Mouse (Mus musculus): ENCODE results near the gene Tmem252. TPM values are rescaled to one million over a fixed set of nuclear protein-coding genes. Genes with fewer than 3 reads are reported as not detected.
A peak's percentile ranks its signal among the peaks of the same experiment; 100 is the strongest.
"Not testable (repeated sequence)": the region's sequence is repeated elsewhere in the genome, so short reads cannot be mapped to it uniquely, and the experiment has no call there.

Gene Tmem252
- polyA plus RNA-seq, 1 experiment from 2014 or later = not detected

DNA sequence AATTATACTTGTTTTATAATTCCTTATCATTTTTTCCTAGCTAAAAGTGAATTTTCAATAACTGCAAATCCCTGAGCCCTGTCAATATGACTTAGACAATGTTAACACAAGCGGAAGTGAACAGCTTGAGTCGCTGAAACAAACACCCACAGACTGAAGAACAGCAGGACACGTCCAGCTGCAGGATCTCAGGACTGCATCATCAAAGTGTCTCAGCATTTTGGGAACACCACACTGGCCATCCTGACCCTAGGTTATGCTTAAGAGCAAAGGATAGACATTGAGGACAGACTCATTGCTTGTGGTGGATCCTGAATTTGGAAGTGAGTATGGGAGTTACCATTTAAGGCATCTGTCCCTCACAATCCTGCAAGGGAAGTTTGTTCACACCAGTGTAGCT lies 25.4 kb downstream of the Tmem252 start:
- no peaks in the 10 kb centered on the region for H3K36me3 ChIP-seq (ENCODE audit: inconsistent target)
- no peak overlapping the region for H3K4me3 ChIP-seq (ENCODE audit: inconsistent target)
- no peak overlapping the region for H3K27ac ChIP-seq
- H3K79me2 ChIP-seq (ENCODE audit: inconsistent target) = no peaks in the 10 kb centered on the region
- 81% methylated on average over 3 of the region's 3 CpGs for WGBS (ENCODE audit: missing documents)

DNA sequence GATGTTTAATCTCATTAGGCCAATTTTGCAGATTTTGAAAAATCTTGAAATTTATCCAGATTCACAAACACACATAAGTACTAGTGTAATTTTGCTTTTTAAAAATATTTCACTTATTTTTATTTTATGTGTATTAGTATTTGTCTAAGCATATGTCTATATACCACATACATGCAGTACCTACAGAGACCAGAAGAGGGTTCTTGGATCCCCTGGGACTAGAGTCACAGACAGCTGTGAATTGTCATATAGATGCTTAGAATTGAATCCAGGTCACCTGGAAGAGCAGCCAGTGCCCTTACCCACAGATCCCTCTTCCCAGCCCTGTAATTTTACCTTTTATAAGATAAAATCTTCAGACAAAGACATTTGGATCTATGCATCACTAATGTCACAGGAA lies 26.1 kb downstream of the Tmem252 start:
- no peak overlapping the region for H3K27ac ChIP-seq
- H3K79me2 ChIP-seq (ENCODE audit: inconsistent target) = no peaks in the 10 kb centered on the region
- no peak overlapping the region for H3K4me3 ChIP-seq (ENCODE audit: inconsistent target)
- H3K36me3 ChIP-seq (ENCODE audit: inconsistent target) = no peaks in the 10 kb centered on the region

DNA sequence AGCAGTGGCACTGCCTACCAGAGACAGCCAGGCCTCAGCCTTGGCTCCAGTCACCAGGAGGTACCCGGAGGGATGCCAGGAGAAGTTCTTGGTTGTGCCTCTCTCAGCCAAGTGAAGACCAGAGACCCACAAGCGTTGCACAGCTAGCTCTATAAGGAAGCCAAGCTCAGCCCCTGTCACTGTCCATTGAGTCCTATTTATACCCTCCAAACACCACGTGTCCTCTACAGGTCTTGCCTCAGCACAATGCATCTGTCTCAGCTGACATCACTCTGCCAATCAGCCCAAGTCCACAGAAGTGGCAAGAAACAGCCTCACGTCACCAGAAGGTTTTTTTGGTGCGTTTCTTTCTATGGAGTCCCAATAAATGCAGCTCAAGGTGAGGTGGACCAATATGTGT lies 26.9 kb downstream of the Tmem252 start:
- Histone ChIP-seq H3K27ac (no peak overlapping the region), H3K36me3 (ENCODE audit: inconsistent target) (no peaks in the 10 kb centered on the region), H3K4me3 (ENCODE audit: inconsistent target) (no peak overlapping the region), H3K79me2 (ENCODE audit: inconsistent target) (no peaks in the 10 kb centered on the region)
- whole genome bisulfite sequencing (ENCODE audit: missing documents) = 98% methylated on average over 5 of the region's 5 CpGs

DNA sequence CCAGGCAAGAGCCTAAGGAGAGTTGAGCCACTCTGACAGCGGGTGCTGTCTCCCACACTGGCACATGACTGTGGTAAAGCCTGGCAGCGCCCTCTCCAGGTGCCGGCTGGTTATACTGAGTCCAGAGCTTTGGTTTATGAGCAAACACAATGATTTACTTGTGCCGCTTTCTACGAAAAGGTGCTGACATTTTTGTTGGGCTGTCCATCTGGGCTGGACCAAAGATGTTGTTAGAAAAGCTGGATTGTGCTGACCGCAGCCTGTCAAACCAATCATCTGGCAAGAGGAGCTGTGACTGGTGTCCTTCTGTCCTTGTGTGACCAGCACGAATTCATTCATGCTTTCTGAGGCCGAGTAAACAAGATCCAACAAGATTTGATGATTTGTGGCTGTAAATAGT lies 27.9 kb downstream of the Tmem252 start:
- no peak overlapping the region for H3K27ac ChIP-seq
- no peaks in the 10 kb centered on the region for H3K79me2 ChIP-seq (ENCODE audit: inconsistent target)
- H3K36me3 ChIP-seq (ENCODE audit: inconsistent target) = no peaks in the 10 kb centered on the region
- WGBS (ENCODE audit: missing documents) = 91% methylated on average over 8 of the region's 8 CpGs
- no peak overlapping the region for H3K4me3 ChIP-seq (ENCODE audit: inconsistent target)

DNA sequence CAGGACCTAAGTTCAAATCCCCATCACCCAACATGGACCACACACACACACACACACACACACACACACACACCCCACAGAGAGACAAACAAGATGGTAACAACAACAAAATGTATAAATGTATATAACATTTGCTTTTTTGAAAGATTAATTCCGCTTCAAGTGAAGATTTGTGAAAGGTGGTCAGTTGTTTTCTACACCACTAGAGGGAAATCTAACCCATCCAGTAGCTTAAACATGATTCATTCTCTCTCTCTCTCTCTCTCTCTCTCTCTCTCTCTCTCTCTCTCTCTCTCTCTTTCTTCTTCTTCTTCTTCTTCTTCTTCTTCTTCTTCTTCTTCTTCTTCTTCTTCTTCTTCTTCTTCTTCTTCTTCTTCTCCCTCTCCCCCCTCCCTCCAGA lies 29.4 kb downstream of the Tmem252 start:
- H3K36me3 ChIP-seq (ENCODE audit: inconsistent target); H3K4me3 ChIP-seq (ENCODE audit: inconsistent target); H3K79me2 ChIP-seq (ENCODE audit: inconsistent target): not testable (repeated sequence)
- WGBS (ENCODE audit: missing documents) = no CpG with 5 or more reads among the region's 1 CpGs
- H3K27ac ChIP-seq = peak overlapping the region; percentile 19

DNA sequence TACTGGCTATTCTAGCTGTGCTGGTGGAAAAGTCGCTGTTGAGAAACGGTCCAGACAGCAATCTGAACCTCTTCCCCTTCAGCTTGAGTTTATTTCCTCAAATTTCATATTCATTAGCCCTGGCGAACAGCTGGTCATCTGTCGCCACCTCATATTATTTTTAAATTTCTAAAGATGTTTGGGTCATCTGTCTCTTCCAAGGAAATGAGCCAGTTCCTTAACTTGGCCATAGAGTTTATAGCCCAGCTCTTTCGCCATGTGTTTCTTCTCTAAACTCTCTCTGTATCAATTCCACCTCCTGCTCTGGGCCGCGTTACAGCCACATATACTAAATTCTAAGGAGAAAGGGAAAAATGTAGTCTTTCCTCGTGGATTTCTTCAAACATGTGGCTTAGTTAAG lies 29.9 kb downstream of the Tmem252 start:
- H3K27ac ChIP-seq = peak overlapping the region; percentile 19; the same call in 1 of the 2 replicates
- WGBS (ENCODE audit: missing documents) = 40% methylated on average over 8 of the region's 8 CpGs

DNA sequence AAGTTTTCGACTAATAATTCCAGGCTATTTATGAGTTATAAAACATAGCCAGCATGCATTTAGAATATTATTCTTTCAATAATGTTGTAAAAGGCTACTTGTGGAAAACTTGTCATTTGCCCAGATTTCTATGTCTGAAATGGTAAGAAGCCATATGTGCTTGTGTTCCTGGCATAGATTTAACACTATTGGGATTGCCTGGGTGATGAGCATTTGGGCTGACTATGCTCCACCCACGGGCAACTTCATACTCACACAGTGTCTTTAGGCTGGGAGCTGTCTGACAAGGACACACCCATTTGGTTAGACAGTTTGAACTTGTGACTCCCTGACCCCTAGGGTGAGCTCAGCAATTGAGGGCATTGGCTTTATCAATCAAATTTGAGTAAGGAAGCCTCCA lies 30.5 kb downstream of the Tmem252 start:
- no peaks in the 10 kb centered on the region for H3K79me2 ChIP-seq (ENCODE audit: inconsistent target)
- 83% methylated on average over 2 of the region's 2 CpGs for whole genome bisulfite sequencing (ENCODE audit: missing documents)

More for the DNA sequence above, 29.9 kb downstream of the Tmem252 start:
- Histone ChIP-seq H3K36me3 (ENCODE audit: inconsistent target) (no peaks in the 10 kb centered on the region), H3K4me3 (ENCODE audit: inconsistent target) (no peak overlapping the region), H3K79me2 (ENCODE audit: inconsistent target) (no peaks in the 10 kb centered on the region)

DNA sequence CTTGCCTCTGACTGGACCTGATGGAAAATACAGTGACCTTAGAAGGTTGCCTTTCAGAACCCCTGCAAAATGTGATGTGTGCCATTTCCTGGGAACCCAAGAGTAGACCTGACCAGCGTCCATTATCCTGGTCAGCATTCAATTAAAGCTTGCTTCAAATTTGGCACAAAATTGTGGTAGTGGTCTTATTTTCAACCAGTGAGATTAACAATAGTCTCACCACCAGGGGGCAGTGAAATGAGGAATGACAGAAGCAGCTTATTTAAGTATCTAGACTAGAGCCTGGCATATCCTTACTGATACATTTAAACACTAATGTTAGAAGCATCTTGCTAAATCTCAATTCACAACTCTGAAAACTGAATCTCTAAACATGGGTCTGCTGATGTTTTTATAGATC lies 31.6 kb downstream of the Tmem252 start:
- 94% methylated on average over 1 of the region's 1 CpGs for WGBS (ENCODE audit: missing documents)
- no peaks in the 10 kb centered on the region for H3K79me2 ChIP-seq (ENCODE audit: inconsistent target)
- H3K4me3 ChIP-seq (ENCODE audit: inconsistent target) = no peak overlapping the region
- H3K36me3 ChIP-seq (ENCODE audit: inconsistent target) = no peaks in the 10 kb centered on the region
- H3K27ac ChIP-seq = no peak overlapping the region

More for the DNA sequence above, 30.5 kb downstream of the Tmem252 start:
- Histone ChIP-seq H3K27ac (0 out of 2 replicates have a peak overlapping the region, but pooled peaks have one; percentile 19), H3K4me3 (ENCODE audit: inconsistent target) (no peak overlapping the region), H3K36me3 (ENCODE audit: inconsistent target) (no peaks in the 10 kb centered on the region)

DNA sequence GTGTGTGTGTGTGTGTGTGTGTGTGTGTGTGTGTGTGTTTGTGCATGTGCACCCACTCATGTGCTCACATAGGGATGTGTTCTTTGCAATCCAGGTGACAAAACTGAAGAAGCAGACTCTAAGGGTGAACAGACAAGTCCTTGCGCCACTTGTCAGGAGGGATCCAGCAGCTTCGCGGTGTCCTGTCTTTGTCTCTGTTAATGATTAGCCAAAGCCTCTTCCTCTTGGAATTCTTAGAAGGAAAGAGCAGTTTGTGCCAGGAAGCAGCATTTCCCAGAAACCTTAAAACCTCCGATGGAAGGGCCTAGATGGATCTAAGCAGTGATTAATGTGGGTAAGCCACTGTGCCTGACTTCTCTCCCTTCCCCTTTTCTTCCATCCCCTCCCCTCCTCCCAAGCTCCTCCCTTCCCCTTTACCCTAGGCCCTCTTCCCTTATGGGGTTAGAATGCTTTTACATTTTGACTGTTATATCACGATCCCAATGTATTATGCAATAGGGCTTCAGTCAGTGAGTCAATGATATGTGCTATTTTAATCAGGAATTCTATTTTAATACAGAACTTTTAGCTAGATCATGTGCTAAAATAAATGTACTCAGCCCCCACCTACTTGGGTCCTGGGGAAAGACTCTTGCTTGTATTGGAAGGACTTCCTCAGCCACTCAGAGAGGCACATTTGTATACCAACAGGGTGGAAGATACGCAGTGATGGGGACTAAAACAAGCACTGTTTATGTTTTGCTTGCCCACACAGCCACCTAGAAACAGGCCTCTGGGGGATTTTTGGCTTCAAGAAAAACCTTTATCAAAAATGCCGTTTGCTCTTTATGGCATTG lies 33.5 kb downstream of the Tmem252 start:
- 65% methylated on average over 7 of the region's 7 CpGs for WGBS (ENCODE audit: missing documents)
- H3K4me3 ChIP-seq (ENCODE audit: inconsistent target) = no peak overlapping the region

DNA sequence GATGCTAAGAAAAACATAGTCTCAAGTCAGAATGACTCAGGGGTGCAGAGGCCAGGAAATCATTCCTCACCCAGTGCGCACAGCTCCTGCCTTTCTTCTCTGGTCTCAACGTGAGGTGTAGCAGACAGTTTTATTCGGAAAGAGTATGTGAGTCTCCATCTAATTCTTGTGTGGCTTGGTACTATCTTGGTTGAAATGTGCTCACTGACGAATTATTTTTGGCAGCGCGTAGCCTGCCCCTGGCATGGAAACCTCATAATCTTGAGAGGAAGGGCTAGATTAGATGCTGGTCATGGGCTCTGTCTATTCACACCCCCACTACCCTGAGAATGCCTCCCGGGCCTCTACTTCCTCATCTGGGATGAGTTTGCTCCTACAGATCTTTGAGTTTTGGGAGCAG lies 34.2 kb downstream of the Tmem252 start:
- WGBS (ENCODE audit: missing documents) = 72% methylated on average over 7 of the region's 7 CpGs
- Histone ChIP-seq H3K4me3 (ENCODE audit: inconsistent target) (no peak overlapping the region), H3K79me2 (ENCODE audit: inconsistent target) (no peaks in the 10 kb centered on the region), H3K36me3 (ENCODE audit: inconsistent target) (no peaks in the 10 kb centered on the region), H3K27ac (peak overlapping the region; percentile 62)

More for the DNA sequence above, 33.5 kb downstream of the Tmem252 start:
- Histone ChIP-seq H3K79me2 (ENCODE audit: inconsistent target) (no peaks in the 10 kb centered on the region), H3K36me3 (ENCODE audit: inconsistent target) (no peaks in the 10 kb centered on the region), H3K27ac (peak overlapping the region; percentile 62)

DNA sequence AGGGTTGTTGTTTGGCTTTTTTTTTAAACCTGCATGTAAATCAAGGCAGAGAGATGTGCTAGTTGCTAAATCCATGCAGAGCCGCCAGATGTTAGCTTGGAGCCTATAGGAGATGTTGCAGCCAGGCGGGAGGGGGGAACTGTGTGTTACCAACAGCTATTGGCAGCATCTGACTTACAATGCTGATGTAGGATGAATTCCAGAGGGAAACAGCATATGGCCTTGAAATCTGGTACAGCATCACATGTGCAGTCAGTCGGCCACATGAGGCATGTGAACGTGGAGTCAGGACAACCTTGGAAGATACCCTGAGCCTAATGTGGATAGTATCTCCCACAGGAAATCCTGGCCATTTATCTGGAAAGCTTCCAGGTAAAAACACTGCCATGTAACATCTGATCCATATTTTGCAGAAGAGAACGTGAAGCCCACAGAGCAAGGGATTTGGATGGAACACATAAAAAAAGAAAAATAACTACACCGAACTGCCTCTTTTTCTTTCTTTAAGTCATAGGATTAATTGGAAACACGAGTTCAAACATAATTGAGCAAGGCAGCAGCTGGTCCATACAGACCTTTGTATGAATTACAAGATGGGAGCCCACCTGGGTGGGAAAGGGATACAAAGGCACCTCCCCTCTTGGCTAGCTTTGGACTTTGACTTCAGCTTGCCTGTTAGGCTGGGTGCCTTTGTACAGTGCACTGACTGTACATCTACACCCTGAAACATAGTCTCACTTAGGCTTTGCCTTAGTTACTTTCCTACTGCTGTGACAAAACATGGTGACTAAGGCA lies 42.7 kb downstream of the Tmem252 start:
- Histone ChIP-seq H3K27ac (no peak overlapping the region), H3K4me3 (ENCODE audit: inconsistent target) (no peak overlapping the region)
- 99% methylated on average over 7 of the region's 7 CpGs for WGBS (ENCODE audit: missing documents)

DNA sequence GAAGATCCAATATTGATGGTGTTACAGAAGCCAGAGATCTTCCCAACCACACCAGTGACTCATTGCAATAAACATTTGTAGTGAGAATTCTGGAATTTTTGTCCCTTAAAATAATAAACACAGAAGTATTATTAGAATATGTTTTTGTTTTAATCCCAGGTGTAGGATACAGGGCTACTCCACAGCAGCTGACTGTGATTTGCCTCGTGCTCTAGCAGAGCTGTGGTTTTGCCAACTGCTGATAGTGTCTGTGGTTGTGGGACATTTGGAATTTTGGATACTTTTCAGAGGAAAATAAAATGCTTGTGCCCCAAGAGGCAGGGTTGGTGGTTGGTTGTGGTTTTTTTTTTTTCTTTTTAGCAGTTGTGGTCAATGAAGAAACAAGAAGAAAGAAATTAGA lies 44.2 kb downstream of the Tmem252 start:
- no peak overlapping the region for H3K27ac ChIP-seq
- H3K79me2 ChIP-seq (ENCODE audit: inconsistent target) = no peaks in the 10 kb centered on the region
- H3K36me3 ChIP-seq (ENCODE audit: inconsistent target) = no peaks in the 10 kb centered on the region
- WGBS (ENCODE audit: missing documents) = 50% methylated on average over 1 of the region's 1 CpGs
- H3K4me3 ChIP-seq (ENCODE audit: inconsistent target) = no peak overlapping the region

More for the DNA sequence above, 42.7 kb downstream of the Tmem252 start:
- Histone ChIP-seq H3K79me2 (ENCODE audit: inconsistent target) (no peaks in the 10 kb centered on the region), H3K36me3 (ENCODE audit: inconsistent target) (no peaks in the 10 kb centered on the region)

DNA sequence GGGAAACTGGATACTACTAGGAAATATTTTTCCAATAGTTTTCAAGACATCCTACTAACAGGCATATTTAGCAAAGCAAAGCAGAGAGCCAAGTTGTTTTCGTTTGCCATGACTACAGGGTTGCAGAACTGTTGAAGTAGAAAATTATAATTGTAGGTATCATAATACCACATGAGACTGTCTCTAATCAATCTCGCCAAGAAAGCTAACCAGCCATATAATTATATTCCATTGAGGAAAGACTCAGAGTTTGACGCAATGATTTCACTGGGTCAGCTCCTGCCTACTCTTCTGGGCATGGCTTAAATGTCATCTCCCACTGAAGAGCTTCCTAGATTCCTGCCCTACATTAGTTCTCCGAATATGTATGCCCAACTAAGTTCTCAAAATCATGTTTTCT lies 45.7 kb downstream of the Tmem252 start:
- Histone ChIP-seq H3K4me3 (ENCODE audit: inconsistent target) (no peak overlapping the region), H3K36me3 (ENCODE audit: inconsistent target) (no peaks in the 10 kb centered on the region), H3K27ac (no peak overlapping the region), H3K79me2 (ENCODE audit: inconsistent target) (no peaks in the 10 kb centered on the region)
- 95% methylated on average over 4 of the region's 4 CpGs for WGBS (ENCODE audit: missing documents)

DNA sequence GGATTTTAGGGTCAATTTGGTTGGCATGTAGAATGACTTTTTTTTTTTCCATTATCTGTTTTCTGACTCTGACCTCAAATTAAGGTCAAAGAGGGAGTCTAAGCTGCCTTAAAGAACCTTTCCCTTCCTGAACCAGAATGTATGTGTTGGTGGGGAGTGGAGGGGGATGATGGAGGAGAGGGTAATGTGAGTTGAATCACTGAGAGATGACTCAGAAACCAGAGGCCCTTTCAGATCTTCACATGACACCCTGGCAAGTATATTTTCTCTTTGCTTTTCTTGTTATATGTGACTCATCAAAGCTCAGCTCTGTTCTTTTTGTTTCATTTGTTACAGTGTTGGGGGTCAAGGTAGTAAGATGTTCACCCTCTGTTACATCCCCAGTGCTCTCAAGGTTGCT lies 46.6 kb downstream of the Tmem252 start:
- H3K27ac ChIP-seq = peak overlapping the region; percentile 53
- H3K79me2 ChIP-seq (ENCODE audit: inconsistent target) = no peaks in the 10 kb centered on the region
- H3K4me3 ChIP-seq (ENCODE audit: inconsistent target) = no peak overlapping the region

DNA sequence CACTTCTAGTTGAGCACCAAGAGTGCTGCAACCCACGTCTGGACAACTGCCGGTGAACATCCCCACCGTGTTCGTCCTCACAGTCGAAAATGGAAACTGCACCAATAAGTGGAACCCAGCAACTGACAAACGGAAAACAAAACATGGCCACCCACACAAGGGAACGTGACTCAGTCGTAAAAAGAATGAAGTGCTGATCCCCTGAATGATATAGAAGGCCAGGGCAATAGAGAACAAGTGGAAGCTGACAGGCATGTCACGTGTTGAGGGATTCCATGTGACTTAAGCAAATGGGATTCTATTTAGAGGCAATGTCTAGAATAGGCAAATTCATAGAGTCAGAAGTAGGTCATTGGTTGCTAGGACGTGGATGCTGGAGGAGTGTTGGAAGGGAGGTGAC lies 50.6 kb downstream of the Tmem252 start:
- WGBS (ENCODE audit: missing documents) = 94% methylated on average over 10 of the region's 10 CpGs
- Histone ChIP-seq H3K4me3 (ENCODE audit: inconsistent target) (no peak overlapping the region), H3K36me3 (ENCODE audit: inconsistent target) (no peaks in the 10 kb centered on the region), H3K27ac (no peak overlapping the region), H3K79me2 (ENCODE audit: inconsistent target) (no peaks in the 10 kb centered on the region)

More for the DNA sequence above, 46.6 kb downstream of the Tmem252 start:
- H3K36me3 ChIP-seq (ENCODE audit: inconsistent target) = no peaks in the 10 kb centered on the region

All from macrophage (primary cell).